Mouse (Mus musculus) limb, embryonic 15.5 days (tissue): Measurements from ENCODE around the gene Lgi1. TPM values are rescaled to one million over a fixed set of nuclear protein-coding genes. Genes with fewer than 3 reads are reported as not detected.

Experiments used
- ATAC-seq: fragments of 200-750 bp; cut with Nextera tagmentation; 2 replicates; pipeline ENCODE4 v1.8.0; 2017; ENCODE audit warnings: low read depth, moderate TSS enrichment; ENCODE audit not compliant: insufficient number of reproducible peaks, low FRiP score, low TSS enrichment
- H3K27ac ChIP-seq: fragments of 300-500 bp; sonication (generic); 2 replicates; pipeline ENCODE4 v1.5.1; 2015; ENCODE audit warnings: moderate library complexity, mild to moderate bottlenecking, inconsistent platforms
- H3K27me3 ChIP-seq: fragments of 300-500 bp; sonication (generic); 2 replicates; pipeline ENCODE4 v1.6.1; 2015; ENCODE audit warnings: inconsistent platforms
- H3K36me3 ChIP-seq: fragments of 300-500 bp; sonication (generic); 2 replicates; pipeline ENCODE4 v1.6.1; 2015; ENCODE audit warnings: inconsistent platforms
- H3K4me1 ChIP-seq: fragments of 300-500 bp; sonication (generic); 2 replicates; pipeline ENCODE4 v1.6.1; 2015; ENCODE audit warnings: inconsistent platforms
- H3K4me2 ChIP-seq: fragments of 300-500 bp; sonication (generic); 2 replicates; pipeline ENCODE4 v1.6.1; 2015; ENCODE audit warnings: mild to moderate bottlenecking, inconsistent platforms
- H3K4me3 ChIP-seq: fragments of 300-500 bp; sonication (generic); 2 replicates; pipeline ENCODE4 v1.5.1; 2015; ENCODE audit warnings: mild to moderate bottlenecking, inconsistent platforms
- H3K9ac ChIP-seq: fragments of 300-500 bp; sonication (generic); 2 replicates; pipeline ENCODE4 v1.6.1; 2015; ENCODE audit warnings: inconsistent platforms
- H3K9me3 ChIP-seq: fragments of 300-500 bp; sonication (generic); 2 replicates; pipeline ENCODE4 v1.6.1; 2016; ENCODE audit warnings: inconsistent platforms
- WGBS: fragments of 180-500 bp; shearing (Covaris S2); methylation state at CpG from one replicate; pipeline ENCODE4 v1.1.7; 2015; 5-methylcytosine and 5-hydroxymethylcytosine counted together
- polyA plus RNA-seq: library from polyadenylated mRNA; unstranded; fragments of >200 nt; fragmentation: Nextera tagmentation; extraction: Ambion mirVana; gene quantifications from 2 replicates; pipeline ENCODE4 v1.2.1, GENCODE M21; 2015

The Lgi1 gene
- polyA plus RNA-seq, 1 experiment from 2014 or later = 1.6 TPM

GRCm38 (mm10) chr19:38316602-38317313 lies 52.4 kb downstream of the Lgi1 start:
- no peaks in the 10 kb centered on the region for H3K9me3 ChIP-seq
- H3K4me2 ChIP-seq = no peak overlapping the region
- H3K27me3 ChIP-seq = no peaks in the 10 kb centered on the region
- no peaks in the 10 kb centered on the region for H3K4me1 ChIP-seq
- WGBS = 69% methylated on average over 6 of the region's 6 CpGs
- no peaks in the 10 kb centered on the region for H3K36me3 ChIP-seq
- ATAC-seq = no peak
- no peak overlapping the region for H3K27ac ChIP-seq
- no peak overlapping the region for H3K9ac ChIP-seq
- no peak overlapping the region for H3K4me3 ChIP-seq

- Histone ChIP-seq H3K27ac (no peak overlapping the region), H3K4me3 (no peak overlapping the region), H3K4me2 (no peak overlapping the region), H3K9ac (no peak overlapping the region), H3K9me3 (no peaks in the 10 kb centered on the region), H3K36me3 (no peaks in the 10 kb centered on the region), H3K27me3 (no peaks in the 10 kb centered on the region), H3K4me1 (no peaks in the 10 kb centered on the region)
- ATAC-seq = no peak
- WGBS = 91% methylated on average over 4 of the region's 4 CpGs
Observed at GRCm38 (mm10) chr19:38318308-38318707, 54.0 kb downstream of the Lgi1 start.

GRCm38 (mm10) chr19:38319168-38319567 lies 54.8 kb downstream of the Lgi1 start:
- no peak overlapping the region for H3K27ac ChIP-seq
- WGBS = 75% methylated on average over 4 of the region's 4 CpGs
- no peaks in the 10 kb centered on the region for H3K27me3 ChIP-seq
- no peak overlapping the region for H3K4me3 ChIP-seq
- no peaks in the 10 kb centered on the region for H3K36me3 ChIP-seq
- ATAC-seq = no peak
- H3K9me3 ChIP-seq = no peaks in the 10 kb centered on the region
- no peak overlapping the region for H3K9ac ChIP-seq
- no peak overlapping the region for H3K4me2 ChIP-seq
- no peaks in the 10 kb centered on the region for H3K4me1 ChIP-seq

- Histone ChIP-seq H3K27me3 (no peaks in the 10 kb centered on the region), H3K36me3 (no peaks in the 10 kb centered on the region), H3K9me3 (no peaks in the 10 kb centered on the region), H3K27ac (no peak overlapping the region), H3K9ac (no peak overlapping the region), H3K4me1 (no peaks in the 10 kb centered on the region), H3K4me2 (no peak overlapping the region), H3K4me3 (no peak overlapping the region)
- ATAC-seq = no peak
- WGBS = 84% methylated on average over 5 of the region's 5 CpGs
Observed at GRCm38 (mm10) chr19:38320651-38321188, 56.4 kb downstream of the Lgi1 start.

- Histone ChIP-seq H3K9me3 (no peaks in the 10 kb centered on the region), H3K9ac (no peak overlapping the region), H3K27me3 (no peaks in the 10 kb centered on the region), H3K27ac (no peak overlapping the region), H3K4me2 (no peak overlapping the region), H3K36me3 (no peaks in the 10 kb centered on the region), H3K4me1 (no peaks in the 10 kb centered on the region), H3K4me3 (no peak overlapping the region)
- ATAC-seq = no peak
Observed at GRCm38 (mm10) chr19:38323726-38324125, 59.4 kb downstream of the Lgi1 start.

GRCm38 (mm10) chr19:38324147-38325028 lies 60.1 kb downstream of the Lgi1 start:
- ATAC-seq = no peak

GRCm38 (mm10) chr19:38325029-38325398 lies 60.7 kb downstream of the Lgi1 start:
- no peak for ATAC-seq
- Histone ChIP-seq H3K27me3 (no peaks in the 10 kb centered on the region), H3K4me1 (no peaks in the 10 kb centered on the region), H3K9ac (no peak overlapping the region), H3K36me3 (no peaks in the 10 kb centered on the region), H3K4me2 (no peak overlapping the region), H3K27ac (no peak overlapping the region), H3K9me3 (no peaks in the 10 kb centered on the region), H3K4me3 (no peak overlapping the region)
- 55% methylated on average over 4 of the region's 4 CpGs for WGBS

More at GRCm38 (mm10) chr19:38324147-38325028, 60.1 kb downstream of the Lgi1 start:
- Histone ChIP-seq H3K36me3 (no peaks in the 10 kb centered on the region), H3K27ac (no peak overlapping the region), H3K9me3 (no peaks in the 10 kb centered on the region), H3K27me3 (no peaks in the 10 kb centered on the region), H3K9ac (no peak overlapping the region), H3K4me1 (no peaks in the 10 kb centered on the region), H3K4me2 (no peak overlapping the region), H3K4me3 (no peak overlapping the region)
- WGBS = 30% methylated on average over 10 of the region's 10 CpGs

GRCm38 (mm10) chr19:38325854-38326253 lies 61.5 kb downstream of the Lgi1 start:
- Histone ChIP-seq H3K36me3 (no peaks in the 10 kb centered on the region), H3K4me1 (no peaks in the 10 kb centered on the region), H3K4me3 (no peak overlapping the region), H3K27me3 (no peaks in the 10 kb centered on the region), H3K27ac (no peak overlapping the region), H3K4me2 (no peak overlapping the region), H3K9me3 (no peaks in the 10 kb centered on the region), H3K9ac (no peak overlapping the region)
- WGBS = 91% methylated on average over 7 of the region's 7 CpGs
- no peak for ATAC-seq

GRCm38 (mm10) chr19:38327002-38327401 lies 62.7 kb downstream of the Lgi1 start:
- no peaks in the 10 kb centered on the region for H3K27me3 ChIP-seq
- ATAC-seq = no peak
- no peak overlapping the region for H3K4me2 ChIP-seq
- no peak overlapping the region for H3K9ac ChIP-seq
- no peaks in the 10 kb centered on the region for H3K4me1 ChIP-seq
- no peaks in the 10 kb centered on the region for H3K9me3 ChIP-seq
- H3K27ac ChIP-seq = no peak overlapping the region
- no peak overlapping the region for H3K4me3 ChIP-seq
- WGBS = 76% methylated on average over 4 of the region's 4 CpGs
- no peaks in the 10 kb centered on the region for H3K36me3 ChIP-seq

- no peak for ATAC-seq
- WGBS = 91% methylated on average over 7 of the region's 7 CpGs
- Histone ChIP-seq H3K27ac (no peak overlapping the region), H3K4me2 (no peak overlapping the region), H3K36me3 (no peaks in the 10 kb centered on the region), H3K4me3 (no peak overlapping the region), H3K27me3 (no peaks in the 10 kb centered on the region), H3K9ac (no peak overlapping the region), H3K9me3 (no peaks in the 10 kb centered on the region), H3K4me1 (no peaks in the 10 kb centered on the region)
Observed at GRCm38 (mm10) chr19:38328010-38328409, 63.7 kb downstream of the Lgi1 start.

GRCm38 (mm10) chr19:38329257-38329656 lies 64.9 kb downstream of the Lgi1 start:
- Histone ChIP-seq H3K27ac (no peak overlapping the region), H3K9ac (no peak overlapping the region), H3K36me3 (no peaks in the 10 kb centered on the region), H3K27me3 (no peaks in the 10 kb centered on the region), H3K9me3 (no peaks in the 10 kb centered on the region), H3K4me1 (no peaks in the 10 kb centered on the region), H3K4me2 (no peak overlapping the region), H3K4me3 (no peak overlapping the region)
- 85% methylated on average over 5 of the region's 5 CpGs for WGBS
- ATAC-seq = no peak

- no peak for ATAC-seq
- Histone ChIP-seq H3K4me3 (no peak overlapping the region), H3K4me2 (no peak overlapping the region)
Observed at GRCm38 (mm10) chr19:38331072-38331471, 66.7 kb downstream of the Lgi1 start.

More at GRCm38 (mm10) chr19:38331072-38331471, 66.7 kb downstream of the Lgi1 start:
- no peaks in the 10 kb centered on the region for H3K9me3 ChIP-seq
- H3K27ac ChIP-seq = no peak overlapping the region
- H3K4me1 ChIP-seq = no peaks in the 10 kb centered on the region
- H3K9ac ChIP-seq = no peak overlapping the region
- WGBS = 64% methylated on average over 1 of the region's 1 CpGs
- H3K27me3 ChIP-seq = no peaks in the 10 kb centered on the region
- H3K36me3 ChIP-seq = no peaks in the 10 kb centered on the region
